ENCODE assay signal across 9 mouse cellular contexts in genomic region chr17:80180468-80180867, GRCm38 (mm10). TPM values are rescaled to one million over a fixed set of nuclear protein-coding genes. Genes with fewer than 3 reads are reported as not detected.
DNase-seq lines count a peak whose midpoint lies in the region; ATAC-seq lines count a peak whose summit lies in the region.
"Had no signal": no experiment of that assay in that cellular context is flagged by ENCODE, and none has a peak within 500 bp of the region (broad histone marks: within the 10 kb centered on the region; RNA-seq: fewer than 3 reads in every experiment).

No protein-coding gene starts in this region.

- no peak overlapping the region for H3K9ac ChIP-seq in kidney, embryonic 15.5 days
- H3K9ac ChIP-seq in embryonic facial prominence, embryonic 14.5 days (ENCODE audit: low read depth, low read length) = no peak overlapping the region
- no peak overlapping the region for H3K9ac ChIP-seq in forebrain, embryonic 15.5 days (replicated peaks)
- H3K9ac ChIP-seq in midbrain, embryonic 14.5 days (replicated peaks; ENCODE audit: low read length) = no peak overlapping the region
- H3K9ac ChIP-seq: limb, embryonic 15.5 days; stomach, embryonic 15.5 days had no signal

- H3K4me1 ChIP-seq in kidney, embryonic 15.5 days = no peaks in the 10 kb centered on the region
- no peaks in the 10 kb centered on the region for H3K4me1 ChIP-seq in embryonic facial prominence, embryonic 14.5 days (ENCODE audit: control insufficient read depth, insufficient read depth, low read length)
- H3K4me1 ChIP-seq in forebrain, embryonic 15.5 days = no peaks in the 10 kb centered on the region
- H3K4me1 ChIP-seq in midbrain, embryonic 14.5 days (ENCODE audit: control insufficient read depth, insufficient read depth, low read length) = no peaks in the 10 kb centered on the region
- H3K4me1 ChIP-seq: limb, embryonic 15.5 days; stomach, embryonic 15.5 days had no signal

- no peak overlapping the region for H3K4me3 ChIP-seq in kidney, embryonic 15.5 days (replicated peaks)
- H3K4me3 ChIP-seq in embryonic facial prominence, embryonic 14.5 days (ENCODE audit: low read depth, low read length) = no peak overlapping the region
- H3K4me3 ChIP-seq in forebrain, embryonic 15.5 days = no peak overlapping the region
- no peak overlapping the region for H3K4me3 ChIP-seq in midbrain, embryonic 14.5 days (replicated peaks; ENCODE audit: low read depth, low read length)
- H3K4me3 ChIP-seq: limb, embryonic 15.5 days; stomach, embryonic 15.5 days had no signal

- no peaks in the 10 kb centered on the region for H3K27me3 ChIP-seq in kidney, embryonic 15.5 days
- H3K27me3 ChIP-seq in embryonic facial prominence, embryonic 14.5 days (replicated peaks; ENCODE audit: control insufficient read depth, insufficient read depth, low read length) = no peaks in the 10 kb centered on the region
- no peaks in the 10 kb centered on the region for H3K27me3 ChIP-seq in forebrain, embryonic 15.5 days
- H3K27me3 ChIP-seq in midbrain, embryonic 14.5 days (ENCODE audit: control insufficient read depth, insufficient read depth, low read length) = no peaks in the 10 kb centered on the region
- H3K27me3 ChIP-seq: limb, embryonic 15.5 days; stomach, embryonic 15.5 days had no signal

- no peak for DNase-seq in kidney, postnatal 10 days
- DNase-seq in embryonic facial prominence, embryonic 14.5 days (ENCODE audit: low spot score) = no peak
- DNase-seq in midbrain, embryonic 14.5 days = no peak
- DNase-seq in ovary, postnatal 10 days (ENCODE audit: low spot score) = no peak
- DNase-seq in heart, adult 8-10 months (ENCODE audit: low spot score) = no peak

- no peaks in the 10 kb centered on the region for H3K9me3 ChIP-seq in kidney, embryonic 15.5 days (replicated peaks)
- H3K9me3 ChIP-seq in embryonic facial prominence, embryonic 14.5 days (ENCODE audit: control insufficient read depth, low read length) = no peaks in the 10 kb centered on the region
- no peaks in the 10 kb centered on the region for H3K9me3 ChIP-seq in forebrain, embryonic 15.5 days
- H3K9me3 ChIP-seq in midbrain, embryonic 14.5 days (ENCODE audit: control insufficient read depth, low read length) = no peaks in the 10 kb centered on the region
- H3K9me3 ChIP-seq: limb, embryonic 15.5 days; stomach, embryonic 15.5 days had no signal

- H3K4me2 ChIP-seq in kidney, embryonic 15.5 days = no peak overlapping the region
- no peak overlapping the region for H3K4me2 ChIP-seq in embryonic facial prominence, embryonic 14.5 days (ENCODE audit: low read depth, low read length)
- no peak overlapping the region for H3K4me2 ChIP-seq in forebrain, embryonic 15.5 days (replicated peaks)
- H3K4me2 ChIP-seq in midbrain, embryonic 14.5 days (ENCODE audit: low read length) = no peak overlapping the region
- H3K4me2 ChIP-seq: limb, embryonic 15.5 days; stomach, embryonic 15.5 days had no signal

- H3K36me3 ChIP-seq in kidney, embryonic 15.5 days = no peaks in the 10 kb centered on the region
- no peaks in the 10 kb centered on the region for H3K36me3 ChIP-seq in embryonic facial prominence, embryonic 14.5 days (ENCODE audit: control insufficient read depth, insufficient read depth, low read length)
- H3K36me3 ChIP-seq in forebrain, embryonic 15.5 days = no peaks in the 10 kb centered on the region
- H3K36me3 ChIP-seq in midbrain, embryonic 14.5 days (ENCODE audit: control insufficient read depth, insufficient read depth, low read length) = no peaks in the 10 kb centered on the region
- H3K36me3 ChIP-seq: limb, embryonic 15.5 days; stomach, embryonic 15.5 days had no signal

- no peak overlapping the region for H3K27ac ChIP-seq in kidney, embryonic 15.5 days
- no peak overlapping the region for H3K27ac ChIP-seq in embryonic facial prominence, embryonic 14.5 days (replicated peaks; ENCODE audit: low read depth, low read length)
- no peak overlapping the region for H3K27ac ChIP-seq in forebrain, embryonic 15.5 days (replicated peaks)
- no peak overlapping the region for H3K27ac ChIP-seq in midbrain, embryonic 14.5 days (replicated peaks; ENCODE audit: low read depth, low read length)
- H3K27ac ChIP-seq: limb, embryonic 15.5 days; stomach, embryonic 15.5 days had no signal

- 0 out of 2 replicates have a peak, but pooled peaks have one; percentile 15 for ATAC-seq in kidney, embryonic 15.5 days (replicated peaks; ENCODE audit: low FRiP score)
- peak; percentile 38; the same call in 1 of the 2 replicates for ATAC-seq in embryonic facial prominence, embryonic 14.5 days (ENCODE audit: low read depth)
- ATAC-seq in forebrain, embryonic 15.5 days (replicated peaks) = peak; percentile 44; the same call in 1 of the 2 replicates
- ATAC-seq in midbrain, embryonic 14.5 days (ENCODE audit: low FRiP score, low TSS enrichment) = peak; percentile 55; the same call in 1 of the 2 replicates

RNA-seq across cellular contexts. Expression of gene Srsf7, which starts 26.6 kb away (rescaled TPM):
- polyA plus RNA-seq in kidney, embryonic 15.5 days (2015; fragmentation: Nextera tagmentation; extraction: Ambion mirVana) = 622 and 668 TPM in 2 replicates
- 485 and 532 TPM in 2 replicates for polyA plus RNA-seq in embryonic facial prominence, embryonic 14.5 days (2014; fragmentation: Nextera tagmentation; extraction: Ambion mirVana)
- polyA plus RNA-seq in forebrain, embryonic 15.5 days (2015; fragmentation: Nextera tagmentation; extraction: Ambion mirVana) = 583 TPM in 2 replicates
- 459 and 531 TPM in 2 replicates for polyA plus RNA-seq in midbrain, embryonic 14.5 days (2014; fragmentation: Nextera tagmentation; extraction: Ambion mirVana)
- total RNA-seq in heart, adult 8-10 months (2022) = 10 to 100 TPM; 39.2 to 44.4 (median 41.9) TPM

RNA-seq across cellular contexts. Expression of gene Ttc39d, which starts 26.8 kb away (rescaled TPM):
- polyA plus RNA-seq in kidney, embryonic 15.5 days (2015; fragmentation: Nextera tagmentation; extraction: Ambion mirVana) = 0.16 TPM in 1 of 2 replicates, not detected in the other
- polyA plus RNA-seq in embryonic facial prominence, embryonic 14.5 days (2014; fragmentation: Nextera tagmentation; extraction: Ambion mirVana) = 0.18 and 0.19 TPM in 2 replicates
- polyA plus RNA-seq in forebrain, embryonic 15.5 days (2015; fragmentation: Nextera tagmentation; extraction: Ambion mirVana) = 0.14 TPM in 1 of 2 replicates, not detected in the other
- 0.11 TPM in 1 of 2 replicates, not detected in the other for polyA plus RNA-seq in midbrain, embryonic 14.5 days (2014; fragmentation: Nextera tagmentation; extraction: Ambion mirVana)
- under 1 TPM in 1 of 4 experiments, not detected in 3; 0.11 TPM for total RNA-seq in heart, adult 8-10 months (2022)

RNA-seq across cellular contexts. Expression of gene Gemin6, which starts 43.8 kb away (rescaled TPM):
- 41.0 and 45.1 TPM in 2 replicates for polyA plus RNA-seq in kidney, embryonic 15.5 days (2015; fragmentation: Nextera tagmentation; extraction: Ambion mirVana)
- polyA plus RNA-seq in embryonic facial prominence, embryonic 14.5 days (2014; fragmentation: Nextera tagmentation; extraction: Ambion mirVana) = 33.1 and 34.5 TPM in 2 replicates
- 24.9 and 25.8 TPM in 2 replicates for polyA plus RNA-seq in forebrain, embryonic 15.5 days (2015; fragmentation: Nextera tagmentation; extraction: Ambion mirVana)
- polyA plus RNA-seq in midbrain, embryonic 14.5 days (2014; fragmentation: Nextera tagmentation; extraction: Ambion mirVana) = 19.4 and 20.8 TPM in 2 replicates
- total RNA-seq in heart, adult 8-10 months (2022) = 1 to 10 TPM; 3.9 to 4.6 (median 4.4) TPM

RNA-seq across cellular contexts. Expression of gene Galm, which starts 53.2 kb away (rescaled TPM):
- polyA plus RNA-seq in kidney, embryonic 15.5 days (2015; fragmentation: Nextera tagmentation; extraction: Ambion mirVana) = 18.2 and 20.8 TPM in 2 replicates
- polyA plus RNA-seq in embryonic facial prominence, embryonic 14.5 days (2014; fragmentation: Nextera tagmentation; extraction: Ambion mirVana) = 25.8 and 27.3 TPM in 2 replicates
- 2.0 and 2.4 TPM in 2 replicates for polyA plus RNA-seq in forebrain, embryonic 15.5 days (2015; fragmentation: Nextera tagmentation; extraction: Ambion mirVana)
- polyA plus RNA-seq in midbrain, embryonic 14.5 days (2014; fragmentation: Nextera tagmentation; extraction: Ambion mirVana) = 0.63 and 1.6 TPM in 2 replicates
- total RNA-seq in heart, adult 8-10 months (2022) = 10 to 100 TPM; 17.8 to 21.2 (median 19.7) TPM
